ENCODE assay signal across 8 mouse cellular contexts in genomic region chrX:152178843-152179545, GRCm38 (mm10). TPM values are rescaled to one million over a fixed set of nuclear protein-coding genes. Genes with fewer than 3 reads are reported as not detected.
DNase-seq lines count a peak whose midpoint lies in the region; ATAC-seq lines count a peak whose summit lies in the region.

No protein-coding gene starts in this region.

- H3K9ac ChIP-seq in neural tube, embryonic 12.5 days, result no peak overlapping the region
- peak overlapping the region; percentile 54 for H3K9ac ChIP-seq in heart, embryonic 12.5 days
- peak overlapping the region; percentile 38 for H3K9ac ChIP-seq in kidney, embryonic 16.5 days (replicated peaks; ENCODE audit: low read length)

- ATAC-seq in neural tube, embryonic 12.5 days (ENCODE audit: low FRiP score, low read depth), result peak; percentile 58; the same call in 1 of the 2 replicates
- peak; percentile 88 for ATAC-seq in heart, embryonic 12.5 days (ENCODE audit: insufficient number of reproducible peaks, low FRiP score)
- peak; percentile 92 for ATAC-seq in kidney, embryonic 16.5 days (ENCODE audit: low FRiP score, low TSS enrichment)

- H3K4me3 ChIP-seq in neural tube, embryonic 12.5 days, result no peak overlapping the region
- peak overlapping the region; percentile 29; the same call in 1 of the 2 replicates for H3K4me3 ChIP-seq in embryonic facial prominence, embryonic 10.5 days
- H3K4me3 ChIP-seq in heart, embryonic 12.5 days, result peak overlapping the region; percentile 46
- H3K4me3 ChIP-seq in kidney, embryonic 16.5 days (ENCODE audit: low read length), result peak overlapping the region; percentile 43

- H3K36me3 ChIP-seq in neural tube, embryonic 12.5 days, result no peaks in the 10 kb centered on the region
- no peaks in the 10 kb centered on the region for H3K36me3 ChIP-seq in embryonic facial prominence, embryonic 10.5 days (replicated peaks)
- H3K36me3 ChIP-seq in heart, embryonic 12.5 days, result no peaks in the 10 kb centered on the region
- no peaks in the 10 kb centered on the region for H3K36me3 ChIP-seq in kidney, embryonic 16.5 days (ENCODE audit: insufficient read depth, low read length)

- no peak overlapping the region for H3K27ac ChIP-seq in neural tube, embryonic 12.5 days
- H3K27ac ChIP-seq in embryonic facial prominence, embryonic 10.5 days (replicated peaks), result no peak overlapping the region
- peak overlapping the region; percentile 80 for H3K27ac ChIP-seq in heart, embryonic 12.5 days (ENCODE audit: poor library complexity, severe bottlenecking)
- peak overlapping the region; percentile 66 for H3K27ac ChIP-seq in kidney, embryonic 16.5 days (ENCODE audit: low read length)

- no peak for DNase-seq in neural tube, embryonic 10.5 days (ENCODE audit: extremely low spot score, low spot score)
- DNase-seq in embryonic facial prominence, embryonic 10.5 days (ENCODE audit: low spot score), result peak; percentile 20
- DNase-seq in lung, postnatal 14 days, result peak; percentile 72
- DNase-seq in urinary bladder, postnatal 10 days (ENCODE audit: low spot score), result peak; percentile 9
- DNase-seq in spleen, postnatal 4 days (ENCODE audit: low spot score in 2 of 2), result no peak

- H3K9me3 ChIP-seq in neural tube, embryonic 12.5 days, result no peaks in the 10 kb centered on the region
- H3K9me3 ChIP-seq in embryonic facial prominence, embryonic 10.5 days, result no peaks in the 10 kb centered on the region
- no peaks in the 10 kb centered on the region for H3K9me3 ChIP-seq in heart, embryonic 12.5 days (replicated peaks)
- H3K9me3 ChIP-seq in kidney, embryonic 16.5 days (ENCODE audit: low read length), result no peaks in the 10 kb centered on the region

- H3K27me3 ChIP-seq in neural tube, embryonic 12.5 days (replicated peaks), result peaks cover 29% of the 10 kb centered on the region
- H3K27me3 ChIP-seq in embryonic facial prominence, embryonic 10.5 days (replicated peaks; ENCODE audit: low read depth, poor library complexity, severe bottlenecking), result peaks cover 91% of the 10 kb centered on the region
- H3K27me3 ChIP-seq in heart, embryonic 12.5 days (replicated peaks), result peaks cover 28% of the 10 kb centered on the region
- peaks cover 43% of the 10 kb centered on the region; the same call in 1 of the 2 replicates for H3K27me3 ChIP-seq in kidney, embryonic 16.5 days (ENCODE audit: insufficient read depth, low read length)

- peak overlapping the region; percentile 19; the same call in 1 of the 2 replicates for H3K4me2 ChIP-seq in neural tube, embryonic 12.5 days (replicated peaks)
- peak overlapping the region; percentile 67 for H3K4me2 ChIP-seq in heart, embryonic 12.5 days
- peak overlapping the region; percentile 50 for H3K4me2 ChIP-seq in kidney, embryonic 16.5 days (replicated peaks; ENCODE audit: low read depth, low read length)

- WGBS in neural tube, embryonic 12.5 days, result 55% methylated on average over 8 of the region's 8 CpGs
- WGBS in embryonic facial prominence, embryonic 10.5 days, result 60% methylated on average over 8 of the region's 8 CpGs
- 37% methylated on average over 8 of the region's 8 CpGs for WGBS in heart, embryonic 12.5 days
- WGBS in kidney, embryonic 16.5 days, result 61% methylated on average over 8 of the region's 8 CpGs

- H3K4me1 ChIP-seq in neural tube, embryonic 12.5 days, result no peaks in the 10 kb centered on the region
- 0 out of 2 replicates have a peak, but pooled peaks cover 8% of the 10 kb centered on the region for H3K4me1 ChIP-seq in embryonic facial prominence, embryonic 10.5 days
- peaks cover 9% of the 10 kb centered on the region for H3K4me1 ChIP-seq in heart, embryonic 12.5 days (replicated peaks)
- no peaks in the 10 kb centered on the region for H3K4me1 ChIP-seq in kidney, embryonic 16.5 days (ENCODE audit: insufficient read depth, low read length)

RNA-seq across cellular contexts. Expression of gene Iqsec2, which starts 34.9 kb away (rescaled TPM):
- polyA plus RNA-seq in neural tube, embryonic 12.5 days (2016; fragmentation: Nextera tagmentation; extraction: Ambion mirVana), result 2.6 and 3.0 TPM in 2 replicates
- polyA plus RNA-seq in embryonic facial prominence, embryonic 10.5 days (2016; fragmentation: Nextera tagmentation; extraction: Ambion mirVana), result 0.71 and 0.96 TPM in 2 replicates
- polyA plus RNA-seq in heart, embryonic 12.5 days (2016; fragmentation: Nextera tagmentation; extraction: Ambion mirVana), result 22.1 and 25.0 TPM in 2 replicates
- polyA plus RNA-seq in kidney, embryonic 16.5 days (2015; fragmentation: Nextera tagmentation; extraction: Ambion mirVana), result 5.3 and 6.7 TPM in 2 replicates

RNA-seq across cellular contexts. Expression of gene Kdm5c, which starts 53.8 kb away (rescaled TPM):
- 48.0 and 54.8 TPM in 2 replicates for polyA plus RNA-seq in neural tube, embryonic 12.5 days (2016; fragmentation: Nextera tagmentation; extraction: Ambion mirVana)
- polyA plus RNA-seq in embryonic facial prominence, embryonic 10.5 days (2016; fragmentation: Nextera tagmentation; extraction: Ambion mirVana), result 71.4 and 75.2 TPM in 2 replicates
- 49.3 and 50.5 TPM in 2 replicates for polyA plus RNA-seq in heart, embryonic 12.5 days (2016; fragmentation: Nextera tagmentation; extraction: Ambion mirVana)
- 50.0 and 51.7 TPM in 2 replicates for polyA plus RNA-seq in kidney, embryonic 16.5 days (2015; fragmentation: Nextera tagmentation; extraction: Ambion mirVana)

Comparison
In these comparisons a context has a peak if more than half of its experiments do, and no peak if none do; other contexts are left out.
1. H3K27ac ChIP-seq: peak in heart, embryonic 12.5 days (single experiment) and kidney, embryonic 16.5 days (single experiment); none in neural tube, embryonic 12.5 days (single experiment) and embryonic facial prominence, embryonic 10.5 days (single experiment).
2. DNase-seq: peak in embryonic facial prominence, embryonic 10.5 days (single experiment), lung, postnatal 14 days (single experiment) and urinary bladder, postnatal 10 days (single experiment); none in neural tube, embryonic 10.5 days (single experiment) and spleen, postnatal 4 days (0 of 2).
3. Peak in every context shown above with its lines, with median percentiles within 50 percentile points of each other: ATAC-seq and H3K4me2 ChIP-seq.